Mouse (Mus musculus): ENCODE data around the gene Slc34a3. TPM values are rescaled to one million over a fixed set of nuclear protein-coding genes. Genes with fewer than 3 reads are reported as not detected.

Gene Slc34a3
- total RNA-seq, 1 experiment from 2014 or later = not detected

- peak in 1 of 2 experiments; percentile 29; a peak in 2 of 4 replicates for ATAC-seq (replicated peaks in 1 of 2; ENCODE audit: insufficient read depth in 1 of 2, low FRiP score in 2 of 2, low TSS enrichment in 1 of 2, low read depth in 1 of 2, poor library complexity in 2 of 2, severe bottlenecking in 2 of 2)
These were observed 23.5 kb downstream of the Slc34a3 start for GRCm38 (mm10) chr2:25210686-25211085.

- ATAC-seq (replicated peaks in 1 of 2; ENCODE audit: insufficient read depth in 1 of 2, low FRiP score in 2 of 2, low TSS enrichment in 1 of 2, low read depth in 1 of 2, poor library complexity in 2 of 2, severe bottlenecking in 2 of 2) = no peak
These were observed 26.6 kb downstream of the Slc34a3 start for GRCm38 (mm10) chr2:25207593-25207992.

- ATAC-seq (replicated peaks in 1 of 2; ENCODE audit: insufficient read depth in 1 of 2, low FRiP score in 2 of 2, low TSS enrichment in 1 of 2, low read depth in 1 of 2, poor library complexity in 2 of 2, severe bottlenecking in 2 of 2) = peak in 1 of 2 experiments; percentile 47; a peak in 1 of 4 replicates
These were observed 30.4 kb downstream of the Slc34a3 start for GRCm38 (mm10) chr2:25203631-25204214.

GRCm38 (mm10) chr2:25200631-25201030 lies 33.5 kb downstream of the Slc34a3 start:
- no peak for ATAC-seq (replicated peaks in 1 of 2; ENCODE audit: insufficient read depth in 1 of 2, low FRiP score in 2 of 2, low TSS enrichment in 1 of 2, low read depth in 1 of 2, poor library complexity in 2 of 2, severe bottlenecking in 2 of 2)

GRCm38 (mm10) chr2:25197946-25198345 lies 36.2 kb downstream of the Slc34a3 start:
- no peak for ATAC-seq (replicated peaks in 1 of 2; ENCODE audit: insufficient read depth in 1 of 2, low FRiP score in 2 of 2, low TSS enrichment in 1 of 2, low read depth in 1 of 2, poor library complexity in 2 of 2, severe bottlenecking in 2 of 2)

- ATAC-seq (replicated peaks in 1 of 2; ENCODE audit: insufficient read depth in 1 of 2, low FRiP score in 2 of 2, low TSS enrichment in 1 of 2, low read depth in 1 of 2, poor library complexity in 2 of 2, severe bottlenecking in 2 of 2) = no peak
These were observed 37.0 kb downstream of the Slc34a3 start for GRCm38 (mm10) chr2:25197191-25197590.

GRCm38 (mm10) chr2:25196172-25196954 lies 37.8 kb downstream of the Slc34a3 start, which contains the start of gene Tor4a:
Tor4a (minus strand) TSS chr2:25196886.
- peak; percentile 81 to 84 for ATAC-seq (replicated peaks in 1 of 2; ENCODE audit: insufficient read depth in 1 of 2, low FRiP score in 2 of 2, low TSS enrichment in 1 of 2, low read depth in 1 of 2, poor library complexity in 2 of 2, severe bottlenecking in 2 of 2)

GRCm38 (mm10) chr2:25195211-25196156 lies 38.7 kb downstream of the Slc34a3 start:
- ATAC-seq (replicated peaks in 1 of 2; ENCODE audit: insufficient read depth in 1 of 2, low FRiP score in 2 of 2, low TSS enrichment in 1 of 2, low read depth in 1 of 2, poor library complexity in 2 of 2, severe bottlenecking in 2 of 2) = peak in 1 of 2 experiments; percentile 20; a peak in 2 of 4 replicates

GRCm38 (mm10) chr2:25194486-25195171 lies 39.5 kb downstream of the Slc34a3 start:
- ATAC-seq (replicated peaks in 1 of 2; ENCODE audit: insufficient read depth in 1 of 2, low FRiP score in 2 of 2, low TSS enrichment in 1 of 2, low read depth in 1 of 2, poor library complexity in 2 of 2, severe bottlenecking in 2 of 2) = peak in 1 of 2 experiments; percentile 21; a peak in 1 of 4 replicates

GRCm38 (mm10) chr2:25194006-25194405 lies 40.2 kb downstream of the Slc34a3 start:
- ATAC-seq (replicated peaks in 1 of 2; ENCODE audit: insufficient read depth in 1 of 2, low FRiP score in 2 of 2, low TSS enrichment in 1 of 2, low read depth in 1 of 2, poor library complexity in 2 of 2, severe bottlenecking in 2 of 2) = no peak

GRCm38 (mm10) chr2:25193330-25193770 lies 40.8 kb downstream of the Slc34a3 start:
- ATAC-seq (replicated peaks in 1 of 2; ENCODE audit: insufficient read depth in 1 of 2, low FRiP score in 2 of 2, low TSS enrichment in 1 of 2, low read depth in 1 of 2, poor library complexity in 2 of 2, severe bottlenecking in 2 of 2) = peak; percentile 25 to 33

GRCm38 (mm10) chr2:25187841-25188240 lies 46.3 kb downstream of the Slc34a3 start:
- ATAC-seq (replicated peaks in 1 of 2; ENCODE audit: insufficient read depth in 1 of 2, low FRiP score in 2 of 2, low TSS enrichment in 1 of 2, low read depth in 1 of 2, poor library complexity in 2 of 2, severe bottlenecking in 2 of 2) = no peak

- ATAC-seq (replicated peaks in 1 of 2; ENCODE audit: insufficient read depth in 1 of 2, low FRiP score in 2 of 2, low TSS enrichment in 1 of 2, low read depth in 1 of 2, poor library complexity in 2 of 2, severe bottlenecking in 2 of 2) = peak in 1 of 2 experiments; percentile 3; a peak in 1 of 4 replicates
These were observed 47.6 kb downstream of the Slc34a3 start for GRCm38 (mm10) chr2:25186575-25186930.

- ATAC-seq (replicated peaks in 1 of 2; ENCODE audit: insufficient read depth in 1 of 2, low FRiP score in 2 of 2, low TSS enrichment in 1 of 2, low read depth in 1 of 2, poor library complexity in 2 of 2, severe bottlenecking in 2 of 2) = peak; percentile 18 to 25; a peak in 2 of 4 replicates
These were observed 48.3 kb downstream of the Slc34a3 start for GRCm38 (mm10) chr2:25185625-25186574.

GRCm38 (mm10) chr2:25184496-25184895 lies 49.7 kb downstream of the Slc34a3 start:
- ATAC-seq (replicated peaks in 1 of 2; ENCODE audit: insufficient read depth in 1 of 2, low FRiP score in 2 of 2, low TSS enrichment in 1 of 2, low read depth in 1 of 2, poor library complexity in 2 of 2, severe bottlenecking in 2 of 2) = no peak

GRCm38 (mm10) chr2:25183336-25183735 lies 50.8 kb downstream of the Slc34a3 start:
- no peak for ATAC-seq (replicated peaks in 1 of 2; ENCODE audit: insufficient read depth in 1 of 2, low FRiP score in 2 of 2, low TSS enrichment in 1 of 2, low read depth in 1 of 2, poor library complexity in 2 of 2, severe bottlenecking in 2 of 2)

All from hematopoietic stem cell, adult 5-6 weeks (primary cell).